20 mouse cellular contexts compared by ENCODE assay signal in genomic region chr11:69970775-69971174, GRCm38 (mm10). TPM values are rescaled to one million over a fixed set of nuclear protein-coding genes. Genes with fewer than 3 reads are reported as not detected.
DNase-seq lines count a peak whose midpoint lies in the region; ATAC-seq and TF ChIP-seq lines count a peak whose summit lies in the region.
"Had no signal": no experiment of that assay in that cellular context is flagged by ENCODE, and none has a peak within 500 bp of the region (broad histone marks: within the 10 kb centered on the region; RNA-seq: fewer than 3 reads in every experiment).

No protein-coding gene starts in this region.

- peak overlapping the region; percentile 45 for H3K27ac ChIP-seq in kidney, embryonic 15.5 days
- H3K27ac ChIP-seq in ES-E14 (ENCODE audit: insufficient read depth, low read depth, low read length, poor library complexity, severe bottlenecking), result no peak overlapping the region
- H3K27ac ChIP-seq in stomach, postnatal 0 days (replicated peaks), result no peak overlapping the region
- H3K27ac ChIP-seq: embryonic facial prominence, embryonic 10.5 days; forebrain, embryonic 13.5 days; hindbrain, embryonic 10.5 days; hindbrain, embryonic 14.5 days had no signal

- TF ChIP-seq CTCF in stomach, postnatal 0 days (IDR thresholded peaks at IDR 0.05; ENCODE audit: low read depth), result no peak

- peaks cover 22% of the 10 kb centered on the region for H3K27me3 ChIP-seq in kidney, embryonic 15.5 days
- H3K27me3 ChIP-seq in stomach, postnatal 0 days (ENCODE audit: control insufficient read depth, insufficient read depth, low read length), result peaks cover 2% of the 10 kb centered on the region; the same call in 1 of the 2 replicates

- no peak for ATAC-seq in kidney, embryonic 15.5 days (replicated peaks; ENCODE audit: low FRiP score)
- ATAC-seq in neutrophil, adult 5-6 weeks (ENCODE audit: extremely low read depth, insufficient number of reproducible peaks, low FRiP score, poor library complexity, severe bottlenecking), result 0 out of 2 replicates have a peak, but pooled peaks have one; percentile 3
- ATAC-seq in stomach, postnatal 0 days (ENCODE audit: low FRiP score, low TSS enrichment), result no peak
- ATAC-seq: activated CD4-positive, CD25-positive, alpha-beta regulatory T cell, adult 4 months; forebrain, embryonic 13.5 days had no signal

- TF ChIP-seq EP300 in stomach, postnatal 0 days (optimal IDR thresholded peaks at IDR 0.05), result no peak

- 77% methylated on average over 3 of the region's 3 CpGs for WGBS in kidney, embryonic 15.5 days
- WGBS in stomach, postnatal 0 days, result 44% methylated on average over 3 of the region's 3 CpGs

- H3K9me3 ChIP-seq in kidney, embryonic 15.5 days (replicated peaks), result no peaks in the 10 kb centered on the region
- no peaks in the 10 kb centered on the region for H3K9me3 ChIP-seq in ES-E14 (ENCODE audit: control insufficient read depth, insufficient read depth, low read depth, low read length)
- no peaks in the 10 kb centered on the region for H3K9me3 ChIP-seq in stomach, postnatal 0 days (ENCODE audit: control insufficient read depth, low read length)
- H3K9me3 ChIP-seq: embryonic facial prominence, embryonic 10.5 days; forebrain, embryonic 13.5 days; heart, embryonic 12.5 days; hindbrain, embryonic 10.5 days had no signal

- peaks cover 39% of the 10 kb centered on the region for H3K4me1 ChIP-seq in kidney, embryonic 15.5 days
- peaks cover 0 to 6% of the 10 kb centered on the region in 2 experiments; a peak in 1 of 4 replicates for H3K4me1 ChIP-seq in ES-E14 (ENCODE audit: control insufficient read depth in 2 of 2, insufficient read depth in 2 of 2, low read length in 2 of 2, poor library complexity in 1 of 2)
- H3K4me1 ChIP-seq in stomach, postnatal 0 days (replicated peaks; ENCODE audit: control insufficient read depth, insufficient read depth), result peaks cover 2% of the 10 kb centered on the region; the same call in 1 of the 2 replicates

- no peak overlapping the region for H3K4me2 ChIP-seq in kidney, embryonic 15.5 days
- H3K4me2 ChIP-seq in stomach, postnatal 0 days (replicated peaks; ENCODE audit: low read depth), result no peak overlapping the region
- H3K4me2 ChIP-seq: forebrain, embryonic 13.5 days; heart, embryonic 12.5 days; hindbrain, embryonic 14.5 days had no signal

- no peak overlapping the region for H3K4me3 ChIP-seq in kidney, embryonic 15.5 days (replicated peaks)
- H3K4me3 ChIP-seq in ES-E14 (ENCODE audit: insufficient read depth in 1 of 2, low read depth in 1 of 2, low read length in 2 of 2, poor library complexity in 1 of 2, severe bottlenecking in 1 of 2), result no peak overlapping the region
- no peak overlapping the region for H3K4me3 ChIP-seq in stomach, postnatal 0 days (ENCODE audit: low read depth, low read length)
- H3K4me3 ChIP-seq: embryonic facial prominence, embryonic 10.5 days; forebrain, embryonic 13.5 days; heart, embryonic 12.5 days; hindbrain, embryonic 10.5 days had no signal

- peaks cover 82% of the 10 kb centered on the region for H3K36me3 ChIP-seq in kidney, embryonic 15.5 days
- H3K36me3 ChIP-seq in ES-E14 (ENCODE audit: control insufficient read depth, insufficient read depth, low read length, poor library complexity, severe bottlenecking), result peaks cover 26% of the 10 kb centered on the region
- peaks cover 22% of the 10 kb centered on the region for H3K36me3 ChIP-seq in stomach, postnatal 0 days (ENCODE audit: control insufficient read depth, insufficient read depth, low read length)

- H3K9ac ChIP-seq in kidney, embryonic 15.5 days, result no peak overlapping the region
- H3K9ac ChIP-seq in ES-E14 (ENCODE audit: insufficient read depth, low read depth, low read length, poor library complexity, severe bottlenecking), result no peak overlapping the region
- no peak overlapping the region for H3K9ac ChIP-seq in stomach, postnatal 0 days (ENCODE audit: low read length)
- H3K9ac ChIP-seq: forebrain, embryonic 13.5 days; heart, embryonic 12.5 days; hindbrain, embryonic 14.5 days had no signal

- in situ Hi-C loops in ES-E14 (cut with MboI; ENCODE audit: low sequenced_read_pairs in 2 of 2, unreplicated experiment in 2 of 2), result no loop called here

- DNase-seq in kidney, adult 9 months, result no peak
- no peak for DNase-seq in ES-E14 (ENCODE audit: low read depth, low spot score)
- peak; percentile 30 for DNase-seq in stomach, postnatal 0 days (ENCODE audit: low spot score)
- no peak for DNase-seq in layer of hippocampus, postnatal 10 days (ENCODE audit: low spot score in 2 of 2)
- DNase-seq in heart, adult 18-20 months, result no peak
- DNase-seq in thymus, postnatal 25 days, result no peak
- DNase-seq: adrenal gland, postnatal 25 days; cerebellum, adult 18-20 months; cerebellum, postnatal 10 days; gastrocnemius, postnatal 36 days had no signal

TF ChIP-seq in ES-E14, 5 proteins besides CTCF, POLR2A, EP300 and RAD21:
- TF ChIP-seq ZC3H11A (IDR thresholded peaks at IDR 0.05; ENCODE audit: borderline replicate concordance, low read depth, low read length), result no peak
- peak; percentile 53; the same call in 1 of the 2 replicates for TF ChIP-seq ZNF384 (IDR thresholded peaks at IDR 0.05; ENCODE audit: low read depth, low read length)
- no peak for TF ChIP-seq HCFC1 (IDR thresholded peaks at IDR 0.05; ENCODE audit: borderline replicate concordance, insufficient read depth, low read length)

RNA-seq across cellular contexts. Expression of gene Cldn7, which starts 6.2 kb away (rescaled TPM):
- polyA plus RNA-seq in kidney, embryonic 15.5 days (2015; fragmentation: Nextera tagmentation; extraction: Ambion mirVana), result 173 and 178 TPM in 2 replicates
- 24.9 and 38.7 TPM in 2 replicates for total RNA-seq in ES-E14 (2012; rRNA removed)
- total RNA-seq in neutrophil, adult 5-6 weeks (2017), result 0.47 TPM in 1 of 2 replicates, not detected in the other
- polyA plus RNA-seq in stomach, postnatal 0 days (2015; fragmentation: Nextera tagmentation; extraction: Ambion mirVana), result 119 and 125 TPM in 2 replicates
- not detected for total RNA-seq in layer of hippocampus, postnatal 10 days (2021)
- total RNA-seq in heart, adult 18-20 months (2021), result 1 to 10 TPM in 1 of 2 experiments, not detected in 1; 1.3 TPM
- total RNA-seq: gastrocnemius, adult 8-10 months; gastrocnemius, postnatal 36 days; heart, postnatal 25 days had no signal
- polyA plus RNA-seq: activated CD4-positive, CD25-positive, alpha-beta regulatory T cell, adult 4 months had no signal

RNA-seq across cellular contexts. Expression of gene Ctdnep1, which starts 10.2 kb away (rescaled TPM):
- 31.0 and 31.7 TPM in 2 replicates for polyA plus RNA-seq in kidney, embryonic 15.5 days (2015; fragmentation: Nextera tagmentation; extraction: Ambion mirVana)
- total RNA-seq in ES-E14 (2012; rRNA removed), result 33.3 and 41.2 TPM in 2 replicates
- 31.4 and 42.8 TPM in 2 replicates for total RNA-seq in neutrophil, adult 5-6 weeks (2017)
- 13.1 and 14.9 TPM in 2 replicates for polyA plus RNA-seq in stomach, postnatal 0 days (2015; fragmentation: Nextera tagmentation; extraction: Ambion mirVana)
- total RNA-seq in layer of hippocampus, postnatal 10 days (2021), result 100 to 1,000 TPM; 101 to 105 TPM
- total RNA-seq in heart, adult 18-20 months (2021), result 100 to 1,000 TPM; 130 to 144 TPM

RNA-seq across cellular contexts. Expression of gene Elp5, which starts 11.5 kb away (rescaled TPM):
- 116 and 120 TPM in 2 replicates for polyA plus RNA-seq in kidney, embryonic 15.5 days (2015; fragmentation: Nextera tagmentation; extraction: Ambion mirVana)
- total RNA-seq in ES-E14 (2012; rRNA removed), result 76.1 and 87.9 TPM in 2 replicates
- total RNA-seq in neutrophil, adult 5-6 weeks (2017), result 21.6 and 23.2 TPM in 2 replicates
- polyA plus RNA-seq in stomach, postnatal 0 days (2015; fragmentation: Nextera tagmentation; extraction: Ambion mirVana), result 73.1 and 73.4 TPM in 2 replicates
- total RNA-seq in layer of hippocampus, postnatal 10 days (2021), result 10 to 100 TPM; 98.0 to 99.5 TPM
- 10 to 100 TPM; 46.2 to 53.1 TPM for total RNA-seq in heart, adult 18-20 months (2021)

RNA-seq across cellular contexts. Expression of gene Gabarap, which starts 20.2 kb away (rescaled TPM):
- 447 and 450 TPM in 2 replicates for polyA plus RNA-seq in kidney, embryonic 15.5 days (2015; fragmentation: Nextera tagmentation; extraction: Ambion mirVana)
- 57.7 and 70.6 TPM in 2 replicates for total RNA-seq in ES-E14 (2012; rRNA removed)
- total RNA-seq in neutrophil, adult 5-6 weeks (2017), result 397 and 455 TPM in 2 replicates
- 536 and 544 TPM in 2 replicates for polyA plus RNA-seq in stomach, postnatal 0 days (2015; fragmentation: Nextera tagmentation; extraction: Ambion mirVana)
- total RNA-seq in layer of hippocampus, postnatal 10 days (2021), result 100 to 1,000 TPM; 256 to 267 TPM
- 100 to 1,000 TPM; 285 to 320 TPM for total RNA-seq in heart, adult 18-20 months (2021)

RNA-seq across cellular contexts. Expression of gene Slc2a4, which starts 22.8 kb away (rescaled TPM):
- 17.3 and 22.1 TPM in 2 replicates for polyA plus RNA-seq in kidney, embryonic 15.5 days (2015; fragmentation: Nextera tagmentation; extraction: Ambion mirVana)
- 2.6 and 4.2 TPM in 2 replicates for total RNA-seq in ES-E14 (2012; rRNA removed)
- total RNA-seq in neutrophil, adult 5-6 weeks (2017), result not detected in 2 replicates
- 36.4 and 40.5 TPM in 2 replicates for polyA plus RNA-seq in stomach, postnatal 0 days (2015; fragmentation: Nextera tagmentation; extraction: Ambion mirVana)
- total RNA-seq in layer of hippocampus, postnatal 10 days (2021), result 1 to 10 TPM; 1.7 to 2.0 TPM
- 100 to 1,000 TPM; 402 to 439 TPM for total RNA-seq in heart, adult 18-20 months (2021)
- polyA plus RNA-seq: activated CD4-positive, CD25-positive, alpha-beta regulatory T cell, adult 4 months had no signal

Comparison
In these comparisons a context has a peak if more than half of its experiments do, and no peak if none do; other contexts are left out.
1. RNA of gene Cldn7, which starts 6.2 kb away (total RNA-seq): 24.9 to 38.7 TPM in ES-E14; 1.3 TPM in heart, adult 18-20 months, 0.47 TPM in neutrophil, adult 5-6 weeks and not detected in layer of hippocampus, postnatal 10 days; every median in the first group is over 10 times any median in the second.